Mouse (Mus musculus): ENCODE measurements around the gene Sh3gl1.
"Not testable (repeated sequence)": the region's sequence is repeated elsewhere in the genome, so short reads cannot be mapped to it uniquely, and the experiment has no call there.

The Sh3gl1 gene

GRCm38 (mm10) chr17:56036176-56036900, at the start of gene Sh3gl1:
Gene Sh3gl1 (minus strand): TSS chr17:56036635.
- DNase-seq (ENCODE audit: low read depth, low spot score) = peak; percentile 99

GRCm38 (mm10) chr17:56080781-56081585, 44.5 kb upstream of the Sh3gl1 start:
- DNase-seq (ENCODE audit: low read depth, low spot score) = peak; percentile 88

DNA sequence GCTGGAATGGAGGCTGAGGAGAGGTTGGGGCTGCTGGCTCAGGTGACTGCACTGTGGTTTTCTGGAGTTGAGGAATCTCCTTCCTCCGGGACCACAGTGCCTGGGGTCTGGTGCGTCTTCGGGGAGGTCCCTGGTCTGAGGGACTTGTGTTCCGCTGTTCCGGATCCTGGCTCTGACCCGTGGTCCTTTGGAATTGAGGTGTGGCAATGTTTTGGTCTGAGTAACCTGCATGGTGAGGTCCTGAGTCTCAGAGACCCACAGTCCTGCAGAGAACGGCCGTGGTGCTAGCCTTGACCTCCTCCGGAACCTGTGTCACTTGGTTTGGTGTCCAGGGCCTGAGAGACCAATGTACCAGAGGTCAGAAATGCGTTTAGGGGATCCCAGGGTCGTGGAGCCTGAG, 43.5 kb upstream of the Sh3gl1 start:
- DNase-seq (ENCODE audit: low read depth, low spot score) = no peak

DNA sequence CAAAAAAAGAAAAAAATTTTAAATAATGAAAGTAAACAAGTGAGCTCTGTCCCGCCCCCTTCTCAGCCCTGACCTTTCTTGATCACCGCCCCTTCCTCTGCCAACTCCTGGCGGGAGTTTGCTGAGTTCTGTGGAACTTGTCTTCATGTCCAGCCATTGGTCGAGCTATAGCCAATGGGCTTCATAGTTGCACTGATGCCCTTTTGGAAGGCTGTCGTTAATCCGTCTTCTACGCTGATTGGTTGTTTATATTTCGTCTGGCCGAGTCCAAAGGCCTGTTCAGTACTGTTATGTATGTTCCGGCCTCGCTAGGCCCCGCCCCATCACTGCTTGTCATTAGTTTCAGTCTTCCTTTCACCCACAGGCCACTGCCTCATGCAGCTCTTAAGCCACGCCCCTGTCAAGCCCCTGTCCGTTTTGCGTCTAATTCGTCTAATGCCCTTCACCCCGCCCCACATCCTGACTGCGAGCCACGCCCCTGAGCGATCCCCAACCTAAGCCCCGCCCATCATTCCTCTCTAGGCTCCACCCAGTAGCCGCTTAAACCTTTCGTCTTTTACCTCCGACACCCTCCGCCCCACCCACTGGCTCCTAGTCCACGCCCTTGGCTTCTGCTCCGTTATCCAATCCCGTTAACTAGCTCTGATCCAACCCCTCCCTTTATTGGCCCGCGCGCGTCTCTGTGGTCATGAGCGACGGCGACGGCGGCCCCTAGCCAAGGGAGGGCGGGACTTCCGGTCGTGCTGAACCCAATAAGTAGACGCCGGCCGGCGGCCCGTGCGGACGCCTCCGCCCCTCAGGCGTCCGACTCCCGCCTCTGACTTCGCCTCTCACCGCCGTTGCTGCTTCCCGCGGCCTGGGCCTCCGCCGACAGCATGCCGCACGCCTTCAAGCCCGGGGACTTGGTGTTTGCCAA, 42.7 kb upstream of the Sh3gl1 start, which contains the start of gene Hdgfl2:
Gene Hdgfl2, plus strand, starts transcription at position 755 of the 916 bp plus-strand sequence.
- peak; percentile 100 for DNase-seq (ENCODE audit: low read depth, low spot score)

DNA sequence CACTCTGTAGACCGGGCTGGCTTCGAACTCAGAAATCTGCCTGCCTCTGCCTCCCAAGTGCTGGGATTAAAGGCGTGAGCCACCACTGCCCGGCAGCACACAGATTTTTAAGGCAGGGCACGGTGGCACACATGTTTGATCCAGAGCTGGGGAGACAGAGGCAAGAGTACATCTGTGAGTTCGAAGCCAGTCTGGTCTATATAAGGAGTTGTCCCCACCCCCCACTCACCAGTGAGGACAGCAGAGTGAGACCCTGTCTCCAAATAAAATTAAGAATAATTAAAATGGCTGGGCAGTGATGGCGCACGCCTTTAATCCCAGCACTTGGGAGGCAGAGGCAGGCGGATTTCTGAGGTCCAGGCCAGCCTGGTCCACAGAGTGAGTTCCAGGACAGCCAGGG, 41.9 kb upstream of the Sh3gl1 start:
- not testable (repeated sequence) for DNase-seq (ENCODE audit: low read depth, low spot score)

GRCm38 (mm10) chr17:56077523-56077922, 41.1 kb upstream of the Sh3gl1 start:
- no peak for DNase-seq (ENCODE audit: low read depth, low spot score)

DNA sequence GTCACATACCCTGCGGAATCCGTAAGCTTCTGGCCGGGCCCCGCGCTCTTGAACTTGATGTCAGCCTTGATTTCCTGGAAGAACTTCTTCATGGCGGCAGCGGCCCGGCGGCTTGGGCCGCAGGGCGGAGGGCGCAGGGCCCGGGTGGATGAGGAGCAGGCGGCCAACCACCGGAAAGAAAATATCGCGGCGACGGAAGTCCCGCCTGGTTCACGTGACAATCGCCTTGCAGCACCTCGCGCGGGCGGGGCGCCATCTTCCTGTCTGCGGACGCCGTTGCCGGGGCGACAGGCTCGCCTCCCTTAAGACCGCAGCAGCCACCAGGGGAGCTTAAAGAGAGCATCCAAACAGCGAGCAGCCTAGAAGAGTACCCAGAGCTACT, 38.4 kb upstream of the Sh3gl1 start, which contains the start of gene Ubxn6:
Gene Ubxn6, minus strand, starts transcription at position 202 of the 382 bp plus-strand sequence.
- DNase-seq (ENCODE audit: low read depth, low spot score) = peak; percentile 96

DNA sequence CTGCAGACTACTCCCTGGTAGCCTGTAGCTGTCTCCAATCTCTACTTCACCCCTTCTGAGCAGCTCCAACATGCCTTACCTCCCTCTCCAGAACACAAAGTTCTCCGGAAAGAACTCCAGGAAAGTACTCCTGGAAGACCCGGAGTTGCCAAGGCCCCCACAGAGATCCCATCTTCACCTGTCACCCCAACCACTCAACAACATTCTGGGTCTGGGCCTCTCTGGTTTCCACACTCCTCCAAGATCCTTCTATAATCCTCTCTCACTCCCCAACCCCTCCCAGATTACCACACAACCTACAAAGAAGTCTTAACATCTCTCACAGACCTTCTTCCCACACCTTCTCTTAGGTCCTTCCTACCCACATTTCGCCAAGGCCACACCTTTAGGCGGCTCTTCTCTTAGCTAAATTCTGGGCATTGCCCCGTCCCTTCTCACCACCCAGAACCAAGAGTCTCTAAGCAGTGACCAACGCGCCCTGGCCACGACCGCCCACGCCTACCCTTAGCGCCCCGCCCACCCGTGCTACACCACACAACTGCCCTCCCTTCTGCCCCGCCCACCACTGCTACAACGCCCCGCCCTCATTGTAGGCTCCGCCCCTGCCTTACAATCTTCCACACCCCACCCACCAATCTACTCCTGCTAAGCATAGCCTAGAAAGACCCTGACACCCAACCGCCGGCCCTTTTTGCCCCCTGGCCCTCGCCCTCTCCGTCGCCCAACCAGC, 37.8 kb upstream of the Sh3gl1 start:
- peak; percentile 89 for DNase-seq (ENCODE audit: low read depth, low spot score)

GRCm38 (mm10) chr17:56072243-56072642, 35.8 kb upstream of the Sh3gl1 start:
- no peak for DNase-seq (ENCODE audit: low read depth, low spot score)

DNA sequence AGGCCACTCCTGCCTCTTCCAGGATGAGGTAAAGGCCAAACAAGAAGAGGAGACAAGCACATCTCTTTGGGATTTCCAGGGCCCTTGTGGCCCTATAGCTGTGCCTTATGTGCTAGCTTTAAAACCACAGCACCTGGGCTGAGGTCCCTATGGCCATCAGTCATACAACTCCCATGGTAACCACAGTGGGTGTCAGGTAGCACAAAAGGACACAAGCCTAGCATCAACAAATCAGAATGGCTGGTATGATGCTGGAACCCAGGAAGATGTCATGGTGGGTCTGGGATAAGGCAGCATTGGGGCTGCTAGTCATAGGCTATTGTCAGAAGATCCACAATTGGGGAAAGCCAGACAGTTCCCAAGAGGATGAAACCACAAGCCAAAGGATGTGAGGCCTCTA, 34.7 kb upstream of the Sh3gl1 start:
- no peak for DNase-seq (ENCODE audit: low read depth, low spot score)

- no peak for DNase-seq (ENCODE audit: low read depth, low spot score)
Measured at GRCm38 (mm10) chr17:56069066-56069465, 32.6 kb upstream of the Sh3gl1 start.

DNA sequence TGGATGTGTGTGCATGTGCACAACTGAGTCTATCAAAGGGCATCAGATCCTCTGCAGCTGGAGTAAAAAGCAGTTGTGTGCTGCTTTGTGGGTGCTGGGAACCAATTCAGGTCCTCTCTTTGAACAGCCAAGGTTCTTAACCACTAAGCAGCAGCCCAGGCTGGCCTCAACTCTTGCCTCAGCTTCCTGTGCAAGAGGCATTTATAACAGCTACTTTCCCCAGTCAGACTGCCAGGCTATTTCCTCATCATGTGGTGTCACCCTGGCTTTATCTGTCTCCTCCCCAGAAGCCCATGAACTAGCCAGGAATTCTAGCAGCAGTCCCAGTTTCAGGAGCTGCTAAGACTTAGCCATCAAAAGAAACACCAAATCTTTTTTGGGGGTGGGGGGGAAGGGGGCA, 30.0 kb upstream of the Sh3gl1 start:
- no peak for DNase-seq (ENCODE audit: low read depth, low spot score)

DNA sequence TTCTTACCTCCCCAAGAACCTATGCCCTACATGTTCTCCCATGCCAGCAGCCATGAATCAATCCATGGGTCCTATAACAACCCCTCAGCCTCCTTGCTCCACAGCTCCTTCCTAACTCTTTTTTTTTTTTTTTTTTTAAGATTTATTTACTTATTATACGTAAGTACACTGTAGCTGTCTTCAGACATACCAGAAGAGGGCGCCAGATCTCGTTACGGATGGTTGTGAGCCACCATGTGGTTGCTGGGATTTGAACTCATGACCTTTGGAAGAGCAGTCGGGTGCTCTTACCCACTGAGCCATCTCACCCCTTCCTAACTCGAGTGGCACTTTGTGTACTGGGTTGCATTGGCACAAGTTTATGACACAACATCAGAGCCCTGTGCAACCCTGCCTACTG, 29.3 kb upstream of the Sh3gl1 start:
- DNase-seq (ENCODE audit: low read depth, low spot score) = not testable (repeated sequence)

GRCm38 (mm10) chr17:56062081-56062480, 25.6 kb upstream of the Sh3gl1 start:
- DNase-seq (ENCODE audit: low read depth, low spot score) = no peak

- DNase-seq (ENCODE audit: low read depth, low spot score) = no peak
Measured at GRCm38 (mm10) chr17:56057381-56058120, 21.1 kb upstream of the Sh3gl1 start.

- no peak for DNase-seq (ENCODE audit: low read depth, low spot score)
Measured at GRCm38 (mm10) chr17:56055945-56056678, 19.7 kb upstream of the Sh3gl1 start.

DNA sequence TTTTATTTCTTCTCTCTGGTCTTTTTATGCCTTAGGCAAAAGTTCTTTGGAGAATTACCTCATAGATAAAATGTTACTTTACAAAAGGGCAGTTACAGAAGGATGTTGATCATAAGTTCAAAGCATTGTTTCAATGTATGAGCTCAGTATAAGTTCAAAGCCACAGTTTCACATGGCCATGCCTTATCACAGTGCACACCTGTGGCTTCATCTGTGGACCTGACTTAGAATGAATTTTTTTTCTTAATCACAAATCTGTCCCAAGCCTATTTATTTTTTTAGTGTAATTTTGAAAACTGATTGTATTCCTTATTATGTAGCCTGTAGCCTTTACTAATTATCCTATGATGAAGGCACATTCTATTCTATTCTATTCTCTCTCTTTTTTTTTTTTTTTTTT, 18.5 kb upstream of the Sh3gl1 start:
- DNase-seq (ENCODE audit: low read depth, low spot score) = no peak

DNA sequence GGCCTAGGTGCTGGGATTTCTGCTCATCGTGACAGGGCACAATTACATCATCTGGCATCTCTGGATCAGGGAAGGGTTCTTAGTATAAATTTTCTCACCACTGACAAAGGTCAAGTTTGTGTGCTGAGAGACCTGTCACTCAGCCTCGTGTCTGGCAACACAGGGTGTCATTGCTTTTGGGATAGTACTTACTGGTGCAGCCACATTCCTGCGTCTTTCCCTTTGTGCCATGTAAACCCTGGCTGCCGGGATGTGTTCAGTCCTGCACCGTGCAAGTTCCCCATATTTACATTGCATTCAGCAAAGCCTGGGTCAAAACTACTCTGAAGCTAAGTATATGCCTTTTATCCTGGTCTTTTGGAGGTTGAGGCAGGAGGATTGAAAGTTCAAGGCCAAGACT, 14.9 kb upstream of the Sh3gl1 start:
- DNase-seq (ENCODE audit: low read depth, low spot score) = no peak

DNA sequence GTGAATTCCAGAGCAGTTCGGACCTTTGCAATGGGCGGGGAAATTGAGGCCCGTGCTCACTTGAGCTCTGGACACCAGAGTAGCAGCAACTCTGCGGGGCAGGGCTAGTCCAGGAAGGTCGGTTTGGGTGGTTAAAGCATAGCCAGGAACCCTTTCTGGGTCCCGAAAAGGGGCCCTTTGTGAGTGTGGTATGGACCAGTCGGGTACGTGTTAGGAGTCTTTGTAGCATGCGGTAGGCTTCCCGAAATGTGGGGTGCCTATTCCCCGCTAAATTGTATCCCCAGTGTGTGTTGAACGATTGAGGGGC, 4.4 kb upstream of the Sh3gl1 start:
- peak; percentile 18 for DNase-seq (ENCODE audit: low read depth, low spot score)
